Mouse (Mus musculus) heart, adult 11 months (tissue): ENCODE measurements at regions not wholly inside any gene's neighbourhood (a gene's known extent, or its start where the extent isn't known, plus 50 kb on each side); places are given as distances from the start of the nearest gene placed in this dataset.

Experiments used
- DNase-seq: peaks from one replicate; pipeline ENCODE4 v3.0.0; 2022

- DNase-seq: peak; percentile 92
Measured at GRCm38 (mm10) chr16:13204948-13205470, 51.3 kb upstream of the Mrtfb start.

GRCm38 (mm10) chr16:13205855-13206254, 50.4 kb upstream of the Mrtfb start:
- DNase-seq: peak; percentile 97
